Mouse (Mus musculus) lung, adult 2 months (tissue): ENCODE data around the gene Gm20388.

Source experiments
- CTCF ChIP-seq: fragments of 200-500 bp; IDR thresholded peaks from 2 replicates; pipeline ENCODE4 v1.5.1; 2011; ENCODE audit warnings: mild to moderate bottlenecking, low read length, control low read depth; ENCODE audit not compliant: insufficient read depth
- POLR2A ChIP-seq: fragments of 200-500 bp; IDR thresholded peaks from 2 replicates; pipeline ENCODE4 v1.6.1; 2011; ENCODE audit warnings: low read depth, mild to moderate bottlenecking, control low read depth, low read length, borderline replicate concordance; ENCODE audit errors: extremely low read depth

GRCm38 (mm10) chr8:124033400-124033799 is 4122.8 kb downstream of the Gm20388 start:
- no peak for TF ChIP-seq POLR2A
- TF ChIP-seq CTCF: no peak
